Mouse (Mus musculus) kidney, postnatal 10 days (tissue): Measurements from ENCODE around the gene Mettl27.

Experiments used
- DNase-seq: peaks from one replicate; pipeline ENCODE4 v3.0.0; 2021; ENCODE audit warnings: mixed read lengths

The Mettl27 gene

GRCm38 (mm10) chr5:134989741-134990140 is 57.6 kb downstream of the Mettl27 start:
- DNase-seq = no peak
